Mouse (Mus musculus) hindbrain, postnatal 0 days (tissue): ENCODE data around the gene Kif26b. TPM values are rescaled to one million over a fixed set of nuclear protein-coding genes. Genes with fewer than 3 reads are reported as not detected.

Experiments
- ATAC-seq: fragments of 200-750 bp; cut with Nextera tagmentation; 2 replicates; pipeline ENCODE4 v1.8.0; 2017; ENCODE audit warnings: mild to moderate bottlenecking, moderate TSS enrichment, moderate library complexity
- DNase-seq: peaks from one replicate; pipeline ENCODE4 v3.0.0-alpha.2; 2015; ENCODE audit warnings: low spot score
- H3K27ac ChIP-seq: fragments of 300-500 bp; sonication (generic); 2 replicates; pipeline ENCODE4 v1.5.1; 2014; ENCODE audit warnings: mild to moderate bottlenecking
- H3K27me3 ChIP-seq: fragments of 300-500 bp; sonication (generic); 2 replicates; pipeline ENCODE4 v1.6.1; 2014; ENCODE audit warnings: low read length, mixed read lengths; ENCODE audit not compliant: insufficient read depth
- H3K36me3 ChIP-seq: fragments of 300-500 bp; sonication (generic); 2 replicates; pipeline ENCODE4 v1.6.1; 2014; ENCODE audit warnings: low read length, mixed read lengths; ENCODE audit not compliant: insufficient read depth
- H3K4me1 ChIP-seq: fragments of 300-500 bp; sonication (generic); 2 replicates; pipeline ENCODE4 v1.6.1; 2014; ENCODE audit warnings: antibody characterized with exemption, low read length, mixed read lengths; ENCODE audit not compliant: insufficient read depth
- H3K4me2 ChIP-seq: fragments of 300-500 bp; sonication (generic); 2 replicates; pipeline ENCODE4 v1.6.1; 2014; ENCODE audit warnings: low read depth, mild to moderate bottlenecking, low read length, moderate library complexity, mixed read lengths
- H3K4me3 ChIP-seq: fragments of 300-500 bp; sonication (generic); 2 replicates; pipeline ENCODE4 v1.5.1; 2014; ENCODE audit warnings: low read length
- H3K9ac ChIP-seq: fragments of 300-500 bp; sonication (generic); replicated peaks from 2 replicates; pipeline ENCODE4 v1.6.1; 2014; ENCODE audit warnings: mild to moderate bottlenecking, low read length, moderate library complexity, mixed read lengths
- H3K9me3 ChIP-seq: fragments of 300-500 bp; sonication (generic); 2 replicates; pipeline ENCODE4 v1.6.1; 2016; ENCODE audit warnings: low read length, mixed read lengths
- CTCF ChIP-seq: IDR thresholded peaks from 2 replicates; pipeline ENCODE4 v1.5.1; 2016; ENCODE audit warnings: antibody characterized with exemption, control low read depth, low read depth
- WGBS: fragments of 180-500 bp; shearing (Covaris S2); extraction: QIAGEN DNeasy Blood & Tissue Kit; methylation state at CpG from one replicate; pipeline ENCODE4 v1.1.7; 2014; 5-methylcytosine and 5-hydroxymethylcytosine counted together
- polyA plus RNA-seq: library from polyadenylated mRNA; unstranded; fragments of >200 nt; fragmentation: Nextera tagmentation; extraction: Ambion mirVana; gene quantifications from 2 replicates; pipeline ENCODE4 v1.2.1, GENCODE M21; 2015
- total RNA-seq: library from RNA; depleted of rRNA; stranded (reverse); fragments of >200 nt; gene quantifications from 2 replicates; pipeline ENCODE4 v1.2.3, GENCODE M21; 2014

Gene Kif26b
- total and polyA plus RNA-seq, 2 experiments from 2014 or later, result 5.8 to 59.7 TPM

GRCm38 (mm10) chr1:178744961-178745360 lies 216.0 kb downstream of the Kif26b start:
- DNase-seq (no peak), ATAC-seq (no peak)
- Histone ChIP-seq H3K27me3 (no peaks in the 10 kb centered on the region), H3K27ac (no peak overlapping the region), H3K4me1 (no peaks in the 10 kb centered on the region; the same call in 1 of the 2 replicates), H3K4me2 (no peak overlapping the region), H3K4me3 (no peak overlapping the region), H3K36me3 (no peaks in the 10 kb centered on the region), H3K9me3 (no peaks in the 10 kb centered on the region), H3K9ac (no peak overlapping the region)
- no peak for TF ChIP-seq CTCF
- 62% methylated on average over 6 of the region's 6 CpGs for WGBS

DNA sequence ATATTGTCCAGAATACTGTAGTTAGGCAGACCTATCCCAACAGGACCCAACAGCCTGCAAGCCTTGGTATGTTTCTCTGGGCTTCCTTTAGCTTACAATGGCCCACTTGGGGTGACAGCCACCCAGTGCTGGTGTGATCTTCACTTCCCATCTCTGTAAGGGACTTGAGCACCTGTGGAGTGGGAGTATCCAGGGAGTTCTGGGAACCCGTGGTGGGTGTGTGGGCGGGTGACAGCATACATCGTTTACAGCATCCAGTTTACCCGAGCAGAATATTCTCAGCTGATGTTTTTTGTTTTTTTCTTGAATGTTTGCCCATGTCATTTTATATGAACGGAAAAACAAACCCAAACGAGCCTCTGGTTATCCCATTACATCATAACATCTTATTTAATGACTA lies 216.5 kb downstream of the Kif26b start:
- Histone ChIP-seq H3K27me3 (no peaks in the 10 kb centered on the region), H3K36me3 (no peaks in the 10 kb centered on the region), H3K4me2 (no peak overlapping the region), H3K27ac (no peak overlapping the region), H3K4me1 (no peaks in the 10 kb centered on the region; the same call in 1 of the 2 replicates), H3K4me3 (no peak overlapping the region), H3K9ac (no peak overlapping the region), H3K9me3 (no peaks in the 10 kb centered on the region)
- TF ChIP-seq CTCF, result no peak
- WGBS, result 69% methylated on average over 6 of the region's 6 CpGs
- DNase-seq (no peak), ATAC-seq (no peak)

GRCm38 (mm10) chr1:178747279-178748221 lies 218.6 kb downstream of the Kif26b start:
- Histone ChIP-seq H3K9ac (no peak overlapping the region), H3K36me3 (no peaks in the 10 kb centered on the region), H3K4me3 (no peak overlapping the region), H3K9me3 (no peaks in the 10 kb centered on the region), H3K4me2 (no peak overlapping the region), H3K4me1 (no peaks in the 10 kb centered on the region; the same call in 1 of the 2 replicates), H3K27me3 (no peaks in the 10 kb centered on the region), H3K27ac (no peak overlapping the region)
- WGBS, result 54% methylated on average over 13 of the region's 13 CpGs
- DNase-seq, result peak; percentile 56
- ATAC-seq, result no peak
- TF ChIP-seq CTCF, result no peak

GRCm38 (mm10) chr1:178748222-178748600 lies 219.3 kb downstream of the Kif26b start:
- H3K4me2 ChIP-seq, result no peak overlapping the region
- no peaks in the 10 kb centered on the region for H3K36me3 ChIP-seq
- TF ChIP-seq CTCF, result no peak
- H3K4me1 ChIP-seq, result no peaks in the 10 kb centered on the region; the same call in 1 of the 2 replicates
- WGBS, result 55% methylated on average over 7 of the region's 7 CpGs
- H3K9ac ChIP-seq, result no peak overlapping the region
- H3K4me3 ChIP-seq, result no peak overlapping the region
- H3K27ac ChIP-seq, result no peak overlapping the region
- no peak for ATAC-seq
- no peak for DNase-seq
- no peaks in the 10 kb centered on the region for H3K27me3 ChIP-seq
- H3K9me3 ChIP-seq, result no peaks in the 10 kb centered on the region

DNA sequence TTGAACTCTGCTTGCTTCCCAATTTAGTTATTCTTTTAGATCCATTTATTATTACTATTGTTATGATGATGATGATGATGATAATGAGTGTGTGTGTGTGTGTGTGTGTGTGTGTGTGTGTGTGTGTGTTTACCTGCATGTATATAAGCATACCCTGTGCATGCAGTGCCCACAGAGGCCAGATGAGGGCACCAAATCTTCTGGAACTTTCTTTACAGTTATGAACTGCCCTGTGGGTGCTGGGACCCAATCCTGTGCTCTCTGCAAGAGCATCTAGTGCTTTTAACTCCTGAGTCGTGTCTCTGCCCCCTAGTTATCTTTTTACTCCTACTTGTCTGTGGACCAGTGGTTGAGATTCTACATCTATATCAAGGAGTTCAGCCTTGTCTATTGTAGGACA lies 219.7 kb downstream of the Kif26b start:
- Histone ChIP-seq H3K4me2 (no peak overlapping the region), H3K9ac (no peak overlapping the region), H3K27ac (no peak overlapping the region), H3K4me3 (no peak overlapping the region), H3K27me3 (no peaks in the 10 kb centered on the region), H3K4me1 (no peaks in the 10 kb centered on the region; the same call in 1 of the 2 replicates), H3K36me3 (no peaks in the 10 kb centered on the region), H3K9me3 (no peaks in the 10 kb centered on the region)
- DNase-seq (no peak), ATAC-seq (no peak)
- WGBS, result 95% methylated on average over 1 of the region's 1 CpGs
- TF ChIP-seq CTCF, result peak; percentile 37

DNA sequence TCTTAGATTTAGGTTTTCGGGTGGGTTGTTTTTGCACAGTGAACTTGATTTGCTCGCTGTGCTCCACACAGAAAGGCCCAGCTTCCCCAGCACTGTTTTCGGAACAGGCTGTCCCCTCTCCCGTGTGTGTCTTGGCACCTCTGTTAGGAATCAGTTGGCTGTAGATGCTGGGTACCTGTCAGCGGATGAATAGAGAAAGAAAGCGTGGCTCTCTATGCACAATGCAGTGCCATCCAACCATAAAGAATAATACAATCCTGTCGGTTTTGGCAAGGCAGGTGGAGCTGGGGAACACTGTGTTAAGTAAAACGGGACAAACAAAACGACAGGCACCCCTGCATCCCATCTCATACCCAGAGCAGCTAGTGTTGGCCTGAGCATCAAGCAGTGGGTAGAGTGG lies 220.9 kb downstream of the Kif26b start:
- H3K36me3 ChIP-seq, result no peaks in the 10 kb centered on the region
- no peak overlapping the region for H3K4me2 ChIP-seq
- no peak overlapping the region for H3K9ac ChIP-seq
- DNase-seq (no peak), ATAC-seq (no peak)
- no peaks in the 10 kb centered on the region for H3K9me3 ChIP-seq
- no peak overlapping the region for H3K27ac ChIP-seq
- no peaks in the 10 kb centered on the region for H3K27me3 ChIP-seq
- no peaks in the 10 kb centered on the region; the same call in 1 of the 2 replicates for H3K4me1 ChIP-seq
- H3K4me3 ChIP-seq, result no peak overlapping the region
- 57% methylated on average over 9 of the region's 9 CpGs for WGBS
- TF ChIP-seq CTCF, result no peak

DNA sequence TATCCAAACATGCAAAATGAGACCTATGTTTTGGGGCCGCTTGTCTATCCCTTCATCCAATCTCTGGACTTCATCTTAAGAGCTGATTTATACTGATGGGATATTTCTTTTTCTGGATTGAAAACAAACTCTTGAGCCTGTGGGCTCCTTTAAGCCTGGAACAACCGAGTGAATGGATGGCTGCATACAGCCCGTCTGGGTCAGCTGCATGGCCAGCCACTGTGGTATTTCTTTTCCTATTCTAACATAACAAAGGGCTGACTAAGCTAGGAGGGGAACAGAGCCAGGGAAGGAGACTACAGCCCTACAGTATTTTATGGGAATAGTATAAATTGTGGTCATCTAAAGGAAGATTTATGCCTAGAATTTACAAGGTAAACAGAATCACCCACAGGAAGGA lies 229.5 kb downstream of the Kif26b start:
- no peak overlapping the region for H3K4me2 ChIP-seq
- no peak overlapping the region for H3K27ac ChIP-seq
- H3K36me3 ChIP-seq, result no peaks in the 10 kb centered on the region
- DNase-seq (no peak), ATAC-seq (no peak)
- H3K27me3 ChIP-seq, result no peaks in the 10 kb centered on the region
- 44% methylated on average over 3 of the region's 3 CpGs for WGBS
- no peaks in the 10 kb centered on the region for H3K4me1 ChIP-seq
- H3K9ac ChIP-seq, result no peak overlapping the region
- no peak for TF ChIP-seq CTCF
- no peaks in the 10 kb centered on the region for H3K9me3 ChIP-seq
- no peak overlapping the region for H3K4me3 ChIP-seq
